Mouse (Mus musculus) mouse embryonic stem cell (cell line): ENCODE results near the gene Sbf2.

ENCODE experiments used
- in situ Hi-C, 2 experiments: fragments of 300-500 bp; cut with MboI; formaldehyde crosslinking; loops; 1 replicate in 1 of 2; 3 replicates in 1 of 2; pipeline ENCODE4 v1.14.3; 2019 to 2020; ENCODE audit warnings: low sequenced_read_pairs in 2 of 2, low pct_unique_long_range_greater_than_20kb in 1 of 2, mixed read lengths in 1 of 2; ENCODE audit not compliant: unreplicated experiment in 1 of 2

The Sbf2 gene

GRCm38 (mm10) chr7:110297611-110298010 lies 317.1 kb downstream of the Sbf2 start:
- in situ Hi-C loops = loop anchor here in 1 of 2 experiments (10.0 kb wide), 1 partner anchor 327 kb away; the partner anchor contains the start of gene Adm

- in situ Hi-C loops = loop anchor here in 1 of 2 experiments (10.0 kb wide), 1 partner anchor 328 kb away; the partner anchor contains the start of gene Adm
These were observed 317.7 kb downstream of the Sbf2 start for GRCm38 (mm10) chr7:110296889-110297603.

GRCm38 (mm10) chr7:110289647-110290046 lies 325.1 kb downstream of the Sbf2 start:
- in situ Hi-C loops = loop anchor here (5.0 to 10.0 kb wide), 2 partner anchors 335 to 338 kb away; partner anchors contain the start of gene Adm (in 2 of the 2)

GRCm38 (mm10) chr7:110288731-110289191 lies 326.0 kb downstream of the Sbf2 start:
- in situ Hi-C loops = loop anchor here in 1 of 2 experiments (5.0 kb wide), 1 partner anchor 339 kb away; the partner anchor contains the start of gene Adm

GRCm38 (mm10) chr7:110288191-110288604 lies 326.5 kb downstream of the Sbf2 start:
- in situ Hi-C loops = loop anchor here in 1 of 2 experiments (5.0 kb wide), 1 partner anchor 339 kb away; the partner anchor contains the start of gene Adm

- in situ Hi-C loops = loop anchor here in 1 of 2 experiments (5.0 kb wide), 1 partner anchor 340 kb away; the partner anchor contains the start of gene Adm
These were observed 327.1 kb downstream of the Sbf2 start for GRCm38 (mm10) chr7:110287476-110288071.

- in situ Hi-C loops = loop anchor here in 1 of 2 experiments (5.0 kb wide), 1 partner anchor 340 kb away; the partner anchor contains the start of gene Adm
These were observed 327.8 kb downstream of the Sbf2 start for GRCm38 (mm10) chr7:110286838-110287475.

- in situ Hi-C loops = loop anchor here in 1 of 2 experiments (5.0 kb wide), 1 partner anchor 341 kb away; the partner anchor contains the start of gene Adm
These were observed 328.5 kb downstream of the Sbf2 start for GRCm38 (mm10) chr7:110286198-110286732.

- in situ Hi-C loops = loop anchor here in 1 of 2 experiments (5.0 kb wide), 1 partner anchor 342 kb away; the partner anchor contains the start of gene Adm
These were observed 328.9 kb downstream of the Sbf2 start for GRCm38 (mm10) chr7:110285849-110286151.

- in situ Hi-C loops = loop anchor here in 1 of 2 experiments (5.0 kb wide), 1 partner anchor 342 kb away; the partner anchor contains the start of gene Adm
These were observed 329.5 kb downstream of the Sbf2 start for GRCm38 (mm10) chr7:110285076-110285848.

- in situ Hi-C loops = no loop called here
These were observed 331.0 kb downstream of the Sbf2 start for GRCm38 (mm10) chr7:110283484-110284275.

GRCm38 (mm10) chr7:110282797-110283196 lies 331.9 kb downstream of the Sbf2 start:
- in situ Hi-C loops = no loop called here

GRCm38 (mm10) chr7:110281435-110282256 lies 333.1 kb downstream of the Sbf2 start:
- in situ Hi-C loops = no loop called here

- in situ Hi-C loops = no loop called here
These were observed 335.5 kb downstream of the Sbf2 start for GRCm38 (mm10) chr7:110279183-110279582.

- in situ Hi-C loops = no loop called here
These were observed 336.9 kb downstream of the Sbf2 start for GRCm38 (mm10) chr7:110277734-110278245.

GRCm38 (mm10) chr7:110272434-110272833 lies 342.3 kb downstream of the Sbf2 start:
- in situ Hi-C loops = no loop called here
